Mouse (Mus musculus): Measurements from ENCODE around the gene Cmpk1.

Cmpk1 gene

GRCm38 (mm10) chr4:114942583-114942982, 44.5 kb downstream of the Cmpk1 start:
- DNase-seq, result no peak

GRCm38 (mm10) chr4:114942112-114942511, 44.9 kb downstream of the Cmpk1 start:
- DNase-seq, result no peak

GRCm38 (mm10) chr4:114941311-114941710, 45.7 kb downstream of the Cmpk1 start:
- DNase-seq, result no peak

GRCm38 (mm10) chr4:114938248-114938647, 48.8 kb downstream of the Cmpk1 start:
- DNase-seq, result no peak

GRCm38 (mm10) chr4:114937459-114938047, 49.5 kb downstream of the Cmpk1 start:
- DNase-seq, result no peak

- no peak for DNase-seq
These were observed 52.9 kb downstream of the Cmpk1 start for GRCm38 (mm10) chr4:114934188-114934587.

GRCm38 (mm10) chr4:114932747-114933146, 54.3 kb downstream of the Cmpk1 start:
- DNase-seq, result no peak

GRCm38 (mm10) chr4:114929155-114929554, 57.9 kb downstream of the Cmpk1 start:
- DNase-seq, result no peak

- DNase-seq, result no peak
These were observed 61.1 kb downstream of the Cmpk1 start, which contains the start of gene Foxe3 for GRCm38 (mm10) chr4:114925917-114926312. Foxe3 (minus strand) TSS chr4:114926013.

GRCm38 (mm10) chr4:114924971-114925916, 61.8 kb downstream of the Cmpk1 start:
- DNase-seq, result no peak

- peak; percentile 64 for DNase-seq
These were observed 70.0 kb downstream of the Cmpk1 start for GRCm38 (mm10) chr4:114917091-114917490.

GRCm38 (mm10) chr4:114916056-114916455, 71.0 kb downstream of the Cmpk1 start:
- DNase-seq, result no peak

GRCm38 (mm10) chr4:114913594-114913962, 73.5 kb downstream of the Cmpk1 start:
- DNase-seq, result peak; percentile 65

GRCm38 (mm10) chr4:114912705-114913593, 74.1 kb downstream of the Cmpk1 start:
- no peak for DNase-seq

- peak; percentile 49 for DNase-seq
These were observed 77.2 kb downstream of the Cmpk1 start for GRCm38 (mm10) chr4:114909602-114910484.
